Mouse (Mus musculus) adrenal gland, postnatal 36 days (tissue): Measurements from ENCODE around the gene Pop7. TPM values are rescaled to one million over a fixed set of nuclear protein-coding genes. Genes with fewer than 3 reads are reported as not detected.

Experiments used
- DNase-seq, 2 experiments: peaks; one replicate each; pipeline ENCODE4 v3.0.0; 2021; ENCODE audit warnings: mixed read lengths in 1 of 2
- long read RNA-seq, 2 experiments: library from polyadenylated mRNA; stranded (forward); transcript quantifications; one replicate each; pipeline ENCODE4 v2.0.0; 2021; ENCODE audit warnings: borderline sequencing depth in 2 of 2
- total RNA-seq, 2 experiments: library from RNA; stranded (reverse); gene quantifications; 2 replicates each; pipeline ENCODE4 v1.2.3; 2021

Pop7 gene
- total RNA-seq, result 10 to 100 TPM; 25.6 to 27.0 TPM
- long read RNA-seq, experiment 1, transcript Pop7-202 (1 exons, 988 nt), result minor isoform, 12 of 38 reads
- long read RNA-seq, experiment 1, transcript Pop7-201 (2 exons, 881 nt), result major isoform, 26 of 38 reads
- long read RNA-seq, experiment 1, partial matches to known transcripts, result 0 of 38 reads
- long read RNA-seq, experiment 1, other reads (novel, unspliced or antisense), result 0 of 38 reads
- long read RNA-seq, experiment 2, transcript Pop7-202 (1 exons, 988 nt), result minor isoform, 7 of 15 reads
- long read RNA-seq, experiment 2, transcript Pop7-201 (2 exons, 881 nt), result major isoform, 8 of 15 reads
- long read RNA-seq, experiment 2, partial matches to known transcripts, result 0 of 15 reads
- long read RNA-seq, experiment 2, other reads (novel, unspliced or antisense), result 0 of 15 reads

- DNase-seq, result peak; percentile 99 to 100
These were observed at the start of gene Pop7 for GRCm38 (mm10) chr5:137501709-137502666. Pop7 (minus strand) TSS chr5:137502518.

- no peak for DNase-seq
These were observed 48.8 kb upstream of the Pop7 start for GRCm38 (mm10) chr5:137551119-137551518.

- peak in 1 of 2 experiments; percentile 51 for DNase-seq
These were observed 47.5 kb upstream of the Pop7 start for GRCm38 (mm10) chr5:137549840-137550239.

- DNase-seq, result no peak
These were observed 43.3 kb upstream of the Pop7 start for GRCm38 (mm10) chr5:137545596-137545995.

GRCm38 (mm10) chr5:137544926-137545325 lies 42.6 kb upstream of the Pop7 start:
- DNase-seq, result peak; percentile 53 to 66

GRCm38 (mm10) chr5:137541768-137542540 lies 39.6 kb upstream of the Pop7 start:
- peak; percentile 63 to 78 for DNase-seq

GRCm38 (mm10) chr5:137540991-137541390 lies 38.7 kb upstream of the Pop7 start:
- no peak for DNase-seq

- DNase-seq, result peak; percentile 55 to 60
These were observed 37.0 kb upstream of the Pop7 start for GRCm38 (mm10) chr5:137539291-137539801.

GRCm38 (mm10) chr5:137537461-137537860 lies 35.1 kb upstream of the Pop7 start:
- DNase-seq, result no peak

- no peak for DNase-seq
These were observed 33.0 kb upstream of the Pop7 start for GRCm38 (mm10) chr5:137535318-137535717.

- no peak for DNase-seq
These were observed 32.4 kb upstream of the Pop7 start for GRCm38 (mm10) chr5:137534762-137535161.

GRCm38 (mm10) chr5:137533117-137533827 lies 31.0 kb upstream of the Pop7 start, which contains the start of the genes Epo and Gnb2:
Epo (minus strand) TSS chr5:137533242.
Gnb2 (minus strand) TSS chr5:137533510.
- peak; percentile 99 to 100 for DNase-seq

- DNase-seq, result no peak
These were observed 30.4 kb upstream of the Pop7 start for GRCm38 (mm10) chr5:137532808-137533116.

GRCm38 (mm10) chr5:137532131-137532807 lies 30.0 kb upstream of the Pop7 start:
- DNase-seq, result peak; percentile 37 to 53

- DNase-seq, result peak; percentile 69 to 81
These were observed 29.3 kb upstream of the Pop7 start for GRCm38 (mm10) chr5:137531414-137532130.

- peak; percentile 67 to 79 for DNase-seq
These were observed 28.5 kb upstream of the Pop7 start for GRCm38 (mm10) chr5:137530588-137531413.

GRCm38 (mm10) chr5:137530075-137530474 lies 27.8 kb upstream of the Pop7 start:
- no peak for DNase-seq

- no peak for DNase-seq
These were observed 27.1 kb upstream of the Pop7 start for GRCm38 (mm10) chr5:137529221-137529995.
